Mouse (Mus musculus) kidney, postnatal 10 days (tissue): Measurements from ENCODE around the gene 1700093K21Rik.
"Not testable (repeated sequence)": the region's sequence is repeated elsewhere in the genome, so short reads cannot be mapped to it uniquely, and the experiment has no call there.

Experiments
- DNase-seq: peaks from one replicate; pipeline ENCODE4 v3.0.0; 2021; ENCODE audit warnings: mixed read lengths

1700093K21Rik gene

DNA sequence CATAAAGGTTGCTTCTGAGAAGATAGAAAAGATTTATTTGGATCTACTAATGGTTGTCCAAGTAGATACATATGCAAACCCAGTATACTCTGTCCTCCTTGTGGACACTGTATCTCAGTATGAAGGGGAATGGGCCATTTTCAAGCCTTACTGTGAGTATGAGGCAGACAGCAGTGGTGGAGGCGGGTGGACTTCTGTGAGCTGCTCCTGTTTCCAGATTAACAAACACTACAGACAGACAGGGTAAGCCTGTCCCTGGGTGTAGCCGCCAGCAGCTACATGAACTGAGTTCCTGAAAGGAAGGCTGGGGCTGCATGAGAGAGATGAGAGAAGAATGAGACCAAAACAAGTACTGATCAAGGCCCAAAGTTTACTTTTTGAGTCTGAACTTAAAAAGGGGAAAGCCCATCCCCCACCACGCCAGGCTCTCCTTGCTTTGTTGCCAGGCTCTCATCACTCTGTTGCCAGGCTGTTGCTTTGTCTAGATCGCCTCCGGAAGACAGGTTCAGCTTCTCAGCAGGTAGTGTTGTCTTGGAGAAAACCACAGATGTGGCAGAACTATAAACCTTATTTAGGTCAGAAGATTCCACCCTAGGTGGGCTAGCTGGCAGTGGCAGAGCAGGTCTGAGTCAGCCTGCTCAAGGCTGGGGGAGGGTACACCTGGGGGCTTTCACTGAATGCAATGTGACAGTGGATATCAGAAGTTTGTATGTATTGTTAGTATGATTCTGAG is at the start of gene 1700093K21Rik:
Gene 1700093K21Rik, minus strand, starts transcription at position 683 of the 733 bp plus-strand sequence.
- DNase-seq: no peak

DNA sequence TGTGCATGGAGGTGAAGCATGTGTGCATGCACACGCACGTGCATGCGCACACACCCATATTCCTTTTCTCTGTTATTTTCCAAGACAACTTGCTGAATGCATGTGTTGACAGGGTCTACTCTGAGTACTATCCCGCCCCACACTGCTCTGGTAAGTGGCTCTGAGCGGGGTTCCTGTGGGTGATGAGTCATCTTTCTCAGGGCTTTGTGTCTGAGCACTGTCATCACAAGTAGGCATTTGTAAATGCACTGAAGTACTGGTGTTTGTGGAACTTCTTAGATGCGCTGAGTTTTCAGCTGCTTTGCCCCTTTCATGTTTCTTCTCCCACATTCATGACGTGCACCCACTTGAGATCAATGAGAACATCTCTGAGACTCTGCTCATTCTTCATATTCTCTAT is 49.2 kb upstream of the 1700093K21Rik start:
- DNase-seq: no peak

DNA sequence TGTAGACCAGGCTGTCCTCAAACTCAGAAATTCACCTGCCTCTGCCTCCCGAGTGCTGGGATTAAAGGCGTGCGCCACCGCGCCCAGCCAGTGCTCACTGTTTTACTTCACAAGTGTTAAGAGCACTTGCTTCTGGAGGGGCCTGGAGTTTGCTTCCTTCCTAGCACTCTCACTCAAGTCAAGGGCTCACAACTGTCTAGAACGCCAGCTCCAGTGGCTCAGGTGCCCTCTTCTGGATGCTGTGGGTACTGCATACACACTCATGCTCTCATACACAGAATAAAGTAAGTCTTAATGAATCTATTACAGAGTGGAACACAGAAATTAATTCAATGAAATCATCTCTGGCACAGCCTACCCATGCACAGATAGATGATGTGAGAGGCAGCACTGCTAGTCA is 44.8 kb upstream of the 1700093K21Rik start:
- peak; percentile 87 for DNase-seq

DNA sequence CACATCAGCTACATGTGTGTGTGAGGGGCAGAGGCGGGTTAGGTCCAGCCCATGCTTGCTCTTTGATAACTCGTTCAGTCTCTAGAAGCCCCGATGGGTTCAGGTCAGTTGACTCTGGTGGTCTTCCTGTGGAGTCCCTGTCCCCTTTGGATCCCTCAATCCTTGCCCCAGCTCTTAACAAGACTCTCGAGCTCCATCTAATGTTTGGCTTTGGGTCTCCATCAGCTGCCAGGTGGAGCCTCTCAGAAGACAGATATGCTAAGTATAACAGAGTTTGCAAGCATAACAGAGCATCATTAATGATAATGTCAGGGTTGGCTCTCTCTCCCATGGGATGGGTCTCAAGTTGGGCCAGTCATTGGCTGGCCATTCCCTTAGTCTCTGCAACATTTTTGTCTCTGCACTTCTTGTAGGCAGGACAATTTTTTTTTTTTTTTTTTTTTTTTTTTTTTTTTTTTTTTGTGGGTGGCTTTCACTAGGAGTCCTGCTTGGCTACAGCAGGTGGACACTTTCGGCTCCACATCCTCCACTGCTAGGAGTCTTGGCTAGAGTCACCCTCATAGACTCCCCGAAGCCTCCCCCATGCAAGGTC is 36.2 kb upstream of the 1700093K21Rik start:
- no peak for DNase-seq

DNA sequence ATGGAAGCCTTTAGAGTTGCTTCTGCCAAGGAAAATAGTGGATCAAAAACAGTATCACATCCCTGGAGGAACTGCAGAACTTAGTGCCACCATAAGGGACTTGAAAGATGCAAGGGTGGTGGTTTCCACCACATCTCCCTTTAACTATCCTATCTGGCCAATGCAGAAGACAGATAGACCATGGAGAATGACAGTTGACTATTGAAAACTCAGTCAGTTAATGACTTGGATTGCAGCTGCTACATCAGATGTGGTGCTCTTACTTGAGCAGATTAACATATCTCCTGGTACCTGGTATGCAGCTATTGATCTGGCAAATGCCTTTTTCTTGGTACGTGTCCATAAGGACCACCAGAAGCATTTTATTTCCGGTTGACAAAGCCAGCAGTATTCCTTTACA is 16.5 kb upstream of the 1700093K21Rik start:
- DNase-seq: no peak

DNA sequence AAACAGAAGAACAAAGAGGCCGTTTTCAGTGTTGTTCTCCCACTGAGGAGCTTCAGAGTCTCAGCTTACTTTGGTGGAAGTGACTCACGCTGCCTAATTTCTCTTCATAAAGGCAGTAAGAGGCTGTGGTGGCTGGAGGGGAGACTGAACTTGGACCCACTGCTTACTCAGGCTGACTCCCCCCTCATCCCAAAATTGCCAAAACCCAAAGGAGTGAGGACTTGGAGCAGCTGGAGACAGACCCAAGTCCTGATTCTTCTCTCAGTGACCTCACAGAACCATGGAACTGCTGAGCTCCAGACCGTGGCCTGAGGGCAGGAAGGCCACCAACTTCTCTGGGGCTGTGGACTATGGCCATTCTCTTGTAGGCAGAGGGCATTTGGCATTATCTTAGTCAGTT is 2.0 kb downstream of the 1700093K21Rik start:
- no peak for DNase-seq

DNA sequence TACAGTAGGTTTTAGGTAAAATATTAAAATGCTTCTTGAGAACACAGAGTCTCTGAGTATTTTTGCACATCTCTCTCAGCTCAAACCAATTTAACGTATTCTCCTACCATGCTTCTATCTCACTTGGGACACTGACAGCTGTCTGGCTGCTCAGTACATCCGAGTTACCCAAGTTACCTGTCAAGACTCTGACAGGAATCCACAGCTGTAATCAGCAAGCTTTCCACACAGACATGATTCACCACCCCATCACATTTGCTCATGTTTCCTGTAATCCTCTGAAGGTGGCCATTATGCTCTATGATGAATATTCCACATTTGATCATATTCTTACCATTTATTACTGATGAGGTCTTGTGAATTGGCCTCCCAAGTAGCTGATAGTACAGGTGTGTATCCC is 5.6 kb downstream of the 1700093K21Rik start:
- DNase-seq: no peak

DNA sequence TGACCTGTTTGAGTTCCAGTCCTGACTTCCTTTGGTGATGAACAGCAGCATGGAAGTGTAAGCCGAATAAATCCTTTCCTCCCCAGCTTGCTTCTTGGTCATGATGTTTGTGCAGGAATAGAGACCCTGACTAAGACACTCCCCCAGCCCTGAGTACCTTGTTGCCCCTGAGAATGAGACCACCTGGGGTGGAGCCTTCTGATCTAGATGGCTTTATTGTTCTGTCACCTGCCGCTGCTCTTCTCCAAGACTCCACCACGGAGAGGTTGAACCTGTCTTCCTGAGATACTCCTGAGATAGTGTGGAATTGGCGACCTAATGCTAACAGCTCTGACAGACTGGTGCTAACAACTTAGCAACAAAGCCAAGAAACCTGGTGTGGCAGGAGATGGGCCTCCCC is 6.2 kb downstream of the 1700093K21Rik start:
- DNase-seq: not testable (repeated sequence)

DNA sequence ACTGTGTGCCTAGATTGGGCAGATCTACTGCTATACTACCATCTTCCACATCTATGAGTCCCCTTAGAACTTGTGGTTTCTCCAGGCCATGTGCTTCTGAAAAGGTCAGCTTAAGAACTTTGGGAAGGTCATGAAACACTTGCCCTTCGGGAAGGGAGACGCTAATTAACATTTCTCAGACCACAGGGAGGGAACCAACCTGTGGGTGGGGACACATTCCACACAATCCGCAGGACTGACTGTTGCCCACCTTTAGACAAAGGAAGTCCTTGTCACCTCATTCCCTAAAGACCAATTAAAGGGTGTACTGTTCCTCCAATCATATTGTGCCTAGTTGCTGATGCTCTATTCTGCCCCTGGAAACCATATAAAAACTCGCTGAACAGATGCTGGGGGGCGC is 16.2 kb downstream of the 1700093K21Rik start:
- not testable (repeated sequence) for DNase-seq

DNA sequence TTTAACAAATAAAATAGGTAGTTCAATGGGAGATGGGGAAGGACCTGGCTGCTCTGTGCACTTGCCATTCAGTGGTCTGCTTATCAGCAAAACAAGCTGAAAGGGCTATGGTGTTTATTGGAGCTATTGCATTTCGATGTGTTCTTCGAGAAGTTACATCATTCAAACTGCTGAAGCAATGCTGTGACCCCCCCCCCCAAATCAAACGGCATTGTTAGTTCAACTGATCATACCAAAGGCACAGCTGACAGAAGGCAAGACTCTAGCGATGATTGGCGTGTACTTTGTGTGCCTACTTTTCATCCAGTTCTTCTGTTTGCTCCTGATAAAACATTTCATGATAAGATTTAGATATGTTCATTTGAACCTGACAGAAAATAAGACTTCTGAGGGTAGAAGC is 22.3 kb downstream of the 1700093K21Rik start:
- no peak for DNase-seq

DNA sequence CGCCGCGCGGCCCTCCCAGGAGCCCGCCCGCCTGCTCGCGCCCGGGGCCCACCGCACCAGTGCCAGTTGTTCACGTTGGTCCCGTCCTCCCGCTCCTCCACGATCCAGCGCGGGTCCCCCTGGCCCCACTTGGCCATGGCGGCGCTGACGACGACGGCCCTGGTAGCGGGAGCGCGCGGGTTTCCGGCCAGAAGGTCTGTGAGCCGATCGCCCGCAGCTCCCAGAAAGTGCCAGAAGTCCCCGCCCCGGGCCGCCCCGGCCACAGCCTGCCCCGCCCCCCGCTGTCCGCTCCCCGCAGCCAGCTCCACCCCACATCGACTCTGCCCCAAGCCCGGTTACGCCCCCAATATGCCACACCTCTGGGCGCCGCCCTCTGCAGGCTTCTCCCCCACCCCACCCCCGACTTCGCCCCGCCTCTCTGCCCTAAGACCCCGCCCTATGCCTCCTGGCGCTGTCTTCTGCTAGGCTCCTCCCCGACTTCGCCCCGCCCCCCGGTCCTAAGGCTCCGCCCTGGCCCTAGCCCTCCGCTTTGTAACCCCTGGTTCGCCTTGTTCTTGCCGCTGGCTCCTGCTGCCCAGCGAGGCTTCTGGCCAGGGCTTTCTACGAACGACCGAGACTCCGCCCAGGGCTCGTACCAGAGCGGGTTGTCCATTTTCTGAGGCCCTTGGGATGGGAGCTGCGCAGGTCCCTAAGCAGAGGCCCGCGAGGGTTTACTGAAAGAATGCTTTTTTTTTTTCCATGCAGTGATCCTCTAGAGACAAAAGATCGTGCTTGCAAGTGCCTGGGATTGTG is 23.0 kb downstream of the 1700093K21Rik start, which contains the start of gene Ahsa2:
Gene Ahsa2, minus strand, starts transcription at position 313 of the 792 bp plus-strand sequence.
- DNase-seq: peak; percentile 99

DNA sequence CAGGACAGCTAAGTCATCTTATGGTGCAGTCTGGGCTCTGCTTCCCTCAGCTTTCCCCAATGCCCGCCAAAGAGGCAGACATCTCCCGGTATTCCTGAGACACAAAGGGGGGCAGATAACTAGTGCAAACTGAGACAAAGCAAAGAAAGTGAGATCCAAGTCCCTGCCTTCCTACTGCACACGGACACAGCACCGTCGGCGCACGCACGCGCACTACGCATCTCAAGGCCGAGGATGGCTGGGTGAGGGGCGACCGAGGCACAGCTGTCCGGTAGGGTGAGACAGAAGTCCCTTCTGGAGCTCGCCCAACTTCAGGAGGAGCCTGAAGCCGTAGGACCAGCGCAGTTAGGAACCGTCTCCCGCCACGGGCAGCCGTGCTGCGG is 23.6 kb downstream of the 1700093K21Rik start:
- peak; percentile 84 for DNase-seq

DNA sequence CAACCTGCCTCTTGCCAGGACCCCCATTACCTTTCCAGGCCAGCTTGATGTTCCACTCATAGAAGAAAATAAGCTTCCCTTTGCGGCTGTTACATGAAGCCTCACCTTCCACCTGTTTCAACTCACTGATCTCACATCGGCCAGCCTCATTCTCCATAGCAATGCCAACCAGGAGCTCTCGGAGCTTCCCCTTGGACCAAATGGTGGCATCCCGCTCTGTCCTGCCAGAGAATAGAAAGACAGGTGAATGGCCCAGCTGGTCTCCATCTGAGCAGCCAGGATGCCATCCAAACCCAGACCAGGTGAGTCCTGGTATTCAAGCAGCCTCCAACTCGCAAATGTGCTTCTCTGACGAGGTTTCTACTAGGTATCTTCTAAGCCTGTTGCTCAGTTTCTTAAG is 24.3 kb downstream of the 1700093K21Rik start:
- DNase-seq: peak; percentile 12

DNA sequence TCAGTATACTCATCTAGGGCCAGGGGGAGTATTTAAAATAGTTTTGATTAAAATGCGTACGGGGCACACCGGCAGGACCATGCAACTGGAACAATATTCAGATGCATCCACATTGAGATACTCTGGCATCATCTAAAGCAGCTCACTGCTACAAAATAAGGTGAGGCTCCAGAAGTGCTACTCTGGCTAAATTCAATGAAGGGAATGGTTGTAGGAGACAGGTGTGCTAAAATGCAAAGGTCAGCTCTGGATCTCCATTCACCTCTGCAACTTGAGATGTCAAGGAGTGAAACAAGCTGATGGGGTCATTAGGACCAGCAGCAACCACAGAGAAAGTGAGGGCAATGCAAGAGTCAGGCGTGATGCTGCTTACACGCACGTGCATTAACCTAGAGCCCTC is 25.7 kb downstream of the 1700093K21Rik start:
- DNase-seq: no peak

DNA sequence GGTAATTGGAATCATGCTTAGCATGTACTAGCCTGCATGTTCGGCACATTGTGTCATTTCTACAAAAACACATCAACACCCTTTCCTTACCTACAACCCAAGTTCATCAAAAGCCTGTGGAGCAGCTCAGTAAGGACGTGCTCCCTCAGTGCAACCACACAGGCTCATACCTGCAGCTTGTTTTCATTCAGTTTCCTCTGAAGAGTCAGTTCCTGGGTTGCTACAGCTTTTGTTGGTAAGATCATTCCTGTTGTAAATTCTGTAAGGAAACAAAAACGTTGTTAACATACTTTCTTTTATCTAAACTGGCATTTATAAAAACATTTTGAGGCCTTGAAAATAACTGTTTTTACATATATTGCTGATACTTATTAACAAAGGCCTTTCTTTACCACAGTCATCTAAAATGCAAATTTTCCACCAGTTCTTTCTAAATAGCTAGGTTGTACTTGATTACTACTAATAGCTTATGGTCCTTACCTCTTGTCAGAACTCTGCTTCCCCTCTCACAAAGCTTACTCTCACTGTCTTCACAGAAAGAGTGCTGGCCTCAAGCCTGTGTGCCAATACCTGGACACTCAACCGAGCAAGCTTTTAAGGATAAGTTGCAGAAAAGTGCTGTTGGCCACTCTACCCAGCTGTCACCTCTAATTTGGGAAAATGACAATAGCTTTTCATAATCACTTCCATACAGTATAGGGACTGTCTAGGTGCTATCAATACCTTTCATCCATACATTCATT is 28.7 kb downstream of the 1700093K21Rik start:
- no peak for DNase-seq

DNA sequence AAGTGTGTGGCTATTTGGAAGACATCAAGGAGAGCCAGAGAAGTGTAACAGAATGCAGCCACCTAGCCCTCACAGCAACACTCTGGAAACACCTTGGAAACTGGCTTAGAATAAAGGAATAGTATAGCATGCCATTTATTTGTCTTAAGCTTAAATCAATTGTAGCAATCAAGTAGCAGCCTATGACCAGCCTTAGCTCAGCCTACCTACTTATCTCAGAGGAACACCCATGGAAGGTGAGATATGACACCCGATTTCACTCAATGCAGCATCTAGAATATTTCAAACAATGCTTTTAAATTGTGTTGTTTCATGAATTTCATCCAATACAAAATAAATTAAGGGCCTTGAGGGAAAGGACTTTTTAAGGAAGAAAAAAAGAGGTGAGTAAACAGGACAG is 31.0 kb downstream of the 1700093K21Rik start:
- DNase-seq: no peak
